Mouse (Mus musculus) cerebellum, adult 2 months (tissue): Measurements from ENCODE around the gene Pdzd2. TPM values are rescaled to one million over a fixed set of nuclear protein-coding genes. Genes with fewer than 3 reads are reported as not detected.

Experiments used
- DNase-seq, 2 experiments: peaks; one replicate each; pipeline ENCODE4 v3.0.0; 2021
- H3K27ac ChIP-seq: fragments of 200-500 bp; 2 replicates; pipeline ENCODE4 v1.5.1; 2012; ENCODE audit warnings: low read length, control low read depth, inconsistent platforms; ENCODE audit not compliant: insufficient read depth
- H3K27me3 ChIP-seq: fragments of 200-500 bp; 2 replicates; pipeline ENCODE4 v1.6.1; 2012; ENCODE audit warnings: inconsistent platforms, mild to moderate bottlenecking, low read length, moderate library complexity; ENCODE audit not compliant: control insufficient read depth, insufficient read depth
- H3K4me1 ChIP-seq: fragments of 200-500 bp; 2 replicates; pipeline ENCODE4 v1.6.1; 2011; ENCODE audit warnings: low read length; ENCODE audit not compliant: control insufficient read depth, insufficient read depth
- H3K4me3 ChIP-seq: fragments of 200-500 bp; replicated peaks from 2 replicates; pipeline ENCODE3; 2011; ENCODE audit warnings: mild to moderate bottlenecking, low read depth, low read length, control low read depth; ENCODE audit not compliant: insufficient read depth
- CTCF ChIP-seq: fragments of 200-500 bp; IDR thresholded peaks from 2 replicates; pipeline ENCODE4 v1.5.1; 2011; ENCODE audit warnings: low read depth, mild to moderate bottlenecking, control low read depth, low read length, moderate library complexity, borderline replicate concordance; ENCODE audit not compliant: insufficient read depth
- POLR2A ChIP-seq: fragments of 200-500 bp; IDR thresholded peaks from 2 replicates; pipeline ENCODE4 v1.6.1; 2011; ENCODE audit warnings: low read length, control low read depth, borderline replicate concordance; ENCODE audit not compliant: insufficient read depth
- WGBS: fragments of 180-500 bp; shearing (Covaris S2); methylation state at CpG from one replicate; pipeline ENCODE4 v1.1.7; 2018; 5-methylcytosine and 5-hydroxymethylcytosine counted together
- polyA plus RNA-seq: library from polyadenylated mRNA; depleted of rRNA; stranded (reverse); fragments of >200 nt; gene quantifications from 2 replicates; pipeline ENCODE4 v1.2.3, GENCODE M21; 2012

The Pdzd2 gene
- polyA plus RNA-seq, 1 experiment: 6.3 TPM

GRCm38 (mm10) chr15:12480369-12480768 lies 259.4 kb downstream of the Pdzd2 start:
- TF ChIP-seq CTCF (no peak), POLR2A (no peak)
- no peaks in the 10 kb centered on the region for H3K27me3 ChIP-seq
- H3K4me1 ChIP-seq: no peaks in the 10 kb centered on the region
- H3K4me3 ChIP-seq: no peak overlapping the region
- no peak for DNase-seq
- H3K27ac ChIP-seq: no peak overlapping the region
- WGBS: 54% methylated on average over 3 of the region's 3 CpGs

- Histone ChIP-seq H3K4me1 (no peaks in the 10 kb centered on the region), H3K27me3 (no peaks in the 10 kb centered on the region), H3K27ac (no peak overlapping the region), H3K4me3 (no peak overlapping the region)
- TF ChIP-seq POLR2A: no peak
- no peak for TF ChIP-seq CTCF
- 53% methylated on average over 5 of the region's 5 CpGs for WGBS
- DNase-seq: peak in 1 of 2 experiments; percentile 10
Observed at GRCm38 (mm10) chr15:12479326-12479725, 260.4 kb downstream of the Pdzd2 start.

- no peak overlapping the region for H3K4me3 ChIP-seq
- 62% methylated on average over 7 of the region's 7 CpGs for WGBS
- no peak for DNase-seq
- no peaks in the 10 kb centered on the region for H3K27me3 ChIP-seq
- H3K27ac ChIP-seq: no peak overlapping the region
- H3K4me1 ChIP-seq: peaks cover 3% of the 10 kb centered on the region; the same call in 1 of the 2 replicates
- TF ChIP-seq POLR2A (no peak), CTCF (no peak)
Observed at GRCm38 (mm10) chr15:12473596-12473995, 266.1 kb downstream of the Pdzd2 start.

- no peak for DNase-seq
- TF ChIP-seq POLR2A (no peak), CTCF (no peak)
- 91% methylated on average over 4 of the region's 4 CpGs for WGBS
Observed at GRCm38 (mm10) chr15:12472646-12473045, 267.1 kb downstream of the Pdzd2 start.

GRCm38 (mm10) chr15:12470900-12471838 lies 268.6 kb downstream of the Pdzd2 start:
- 70% methylated on average over 15 of the region's 15 CpGs for WGBS
- H3K27ac ChIP-seq: no peak overlapping the region
- no peak for DNase-seq
- H3K4me1 ChIP-seq: peaks cover 5% of the 10 kb centered on the region; the same call in 1 of the 2 replicates
- no peak for TF ChIP-seq CTCF
- no peak for TF ChIP-seq POLR2A
- no peak overlapping the region for H3K4me3 ChIP-seq
- H3K27me3 ChIP-seq: no peaks in the 10 kb centered on the region

More at GRCm38 (mm10) chr15:12472646-12473045, 267.1 kb downstream of the Pdzd2 start:
- Histone ChIP-seq H3K27ac (no peak overlapping the region), H3K4me1 (peaks cover 5% of the 10 kb centered on the region; the same call in 1 of the 2 replicates), H3K4me3 (no peak overlapping the region), H3K27me3 (no peaks in the 10 kb centered on the region)

- H3K4me1 ChIP-seq: peaks cover 5% of the 10 kb centered on the region; the same call in 1 of the 2 replicates
- no peak overlapping the region for H3K27ac ChIP-seq
- H3K27me3 ChIP-seq: no peaks in the 10 kb centered on the region
- DNase-seq: no peak
- TF ChIP-seq POLR2A: no peak
- no peak for TF ChIP-seq CTCF
- H3K4me3 ChIP-seq: no peak overlapping the region
- 38% methylated on average over 5 of the region's 5 CpGs for WGBS
Observed at GRCm38 (mm10) chr15:12468625-12469024, 271.1 kb downstream of the Pdzd2 start.

- no peak for DNase-seq
- H3K4me3 ChIP-seq: no peak overlapping the region
- peaks cover 5% of the 10 kb centered on the region; the same call in 1 of the 2 replicates for H3K4me1 ChIP-seq
- H3K27me3 ChIP-seq: no peaks in the 10 kb centered on the region
- WGBS: 66% methylated on average over 8 of the region's 8 CpGs
- no peak for TF ChIP-seq CTCF
- no peak for TF ChIP-seq POLR2A
- no peak overlapping the region for H3K27ac ChIP-seq
Observed at GRCm38 (mm10) chr15:12465748-12466147, 274.0 kb downstream of the Pdzd2 start.

GRCm38 (mm10) chr15:12456808-12457207 lies 282.9 kb downstream of the Pdzd2 start:
- H3K27me3 ChIP-seq: no peaks in the 10 kb centered on the region
- peaks cover 7% of the 10 kb centered on the region; the same call in 1 of the 2 replicates for H3K4me1 ChIP-seq
- TF ChIP-seq POLR2A: no peak
- TF ChIP-seq CTCF: no peak
- WGBS: 23% methylated on average over 7 of the region's 7 CpGs
- no peak overlapping the region for H3K4me3 ChIP-seq
- H3K27ac ChIP-seq: no peak overlapping the region
- no peak for DNase-seq
